Mouse (Mus musculus) limb, embryonic 13.5 days (tissue): ENCODE measurements at regions not wholly inside any gene's neighbourhood (a gene's known extent, or its start where the extent isn't known, plus 50 kb on each side); places are given as distances from the start of the nearest gene placed in this dataset.

ENCODE experiments used
- ATAC-seq: fragments of 200-750 bp; cut with Nextera tagmentation; 2 replicates; pipeline ENCODE4 v1.8.0; 2017; ENCODE audit warnings: low read depth, moderate number of reproducible peaks, moderate TSS enrichment; ENCODE audit not compliant: low FRiP score
- H3K27ac ChIP-seq: fragments of 300-500 bp; sonication (generic); 2 replicates; pipeline ENCODE4 v1.5.1; 2015; ENCODE audit warnings: inconsistent platforms, mild to moderate bottlenecking, moderate library complexity
- H3K27me3 ChIP-seq: fragments of 300-500 bp; sonication (generic); 2 replicates; pipeline ENCODE4 v1.6.1; 2015; ENCODE audit warnings: mild to moderate bottlenecking, inconsistent platforms
- H3K36me3 ChIP-seq: fragments of 300-500 bp; sonication (generic); 2 replicates; pipeline ENCODE4 v1.6.1; 2015; ENCODE audit warnings: inconsistent platforms, mild to moderate bottlenecking, moderate library complexity
- H3K4me1 ChIP-seq: fragments of 300-500 bp; sonication (generic); 2 replicates; pipeline ENCODE4 v1.6.1; 2015; ENCODE audit warnings: inconsistent platforms
- H3K4me2 ChIP-seq: fragments of 300-500 bp; sonication (generic); replicated peaks from 2 replicates; pipeline ENCODE4 v1.6.1; 2015; ENCODE audit warnings: inconsistent platforms, mild to moderate bottlenecking, moderate library complexity
- H3K4me3 ChIP-seq: fragments of 300-500 bp; sonication (generic); 2 replicates; pipeline ENCODE4 v1.5.1; 2015; ENCODE audit warnings: moderate library complexity, mild to moderate bottlenecking, inconsistent platforms
- H3K9ac ChIP-seq: fragments of 300-500 bp; sonication (generic); 2 replicates; pipeline ENCODE4 v1.6.1; 2015; ENCODE audit warnings: mild to moderate bottlenecking, inconsistent platforms
- H3K9me3 ChIP-seq: fragments of 300-500 bp; sonication (generic); 2 replicates; pipeline ENCODE4 v1.6.1; 2016; ENCODE audit warnings: inconsistent platforms
- WGBS: fragments of 180-500 bp; shearing (Covaris S2); methylation state at CpG from one replicate; pipeline ENCODE4 v1.1.7; 2015; 5-methylcytosine and 5-hydroxymethylcytosine counted together

DNA sequence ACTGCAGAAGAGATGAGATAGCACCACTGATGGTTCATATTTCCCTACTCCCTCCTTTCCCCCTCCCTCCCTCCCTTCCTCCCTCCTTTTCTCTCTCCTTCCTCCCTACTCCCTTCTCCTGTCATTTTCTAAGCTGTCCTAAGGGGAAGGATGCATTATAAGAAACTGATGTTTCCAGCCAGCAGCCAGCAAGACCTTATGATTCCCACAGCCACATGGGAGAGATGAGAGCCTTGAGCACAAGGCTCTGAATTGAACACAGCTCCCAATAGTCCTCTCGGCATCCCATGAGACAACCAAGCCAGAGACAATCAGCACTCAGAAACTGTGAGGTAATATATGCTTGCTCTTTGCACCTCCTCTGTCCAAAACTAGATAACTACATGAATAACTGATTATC lies 263.0 kb upstream of the Nrp1 start:
- no peak overlapping the region for H3K27ac ChIP-seq
- 81% methylated on average over 1 of the region's 1 CpGs for WGBS
- no peak for ATAC-seq

DNA sequence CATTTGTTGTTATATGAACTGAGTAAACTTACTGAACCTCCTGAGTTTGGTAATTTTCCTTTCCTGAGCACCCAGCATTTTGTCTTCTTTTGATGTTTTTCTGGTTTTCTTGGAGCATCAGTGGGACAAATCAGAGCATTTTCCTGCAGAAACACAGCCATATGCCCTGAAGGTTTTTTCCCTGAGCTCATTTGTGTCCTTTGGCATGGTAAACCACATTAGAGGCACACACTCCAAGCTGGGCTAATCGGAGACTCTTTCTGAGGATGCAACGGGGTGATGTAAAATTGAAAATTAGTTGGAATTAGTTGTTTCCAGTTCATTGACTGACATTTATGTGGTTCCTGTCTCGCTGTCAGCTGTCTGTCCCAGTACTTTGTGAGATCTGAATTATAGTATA lies 260.8 kb upstream of the Nrp1 start:
- Histone ChIP-seq H3K36me3 (no peaks in the 10 kb centered on the region), H3K4me3 (no peak overlapping the region), H3K27ac (no peak overlapping the region), H3K9ac (no peak overlapping the region), H3K4me2 (no peak overlapping the region), H3K27me3 (no peaks in the 10 kb centered on the region), H3K4me1 (no peaks in the 10 kb centered on the region), H3K9me3 (no peaks in the 10 kb centered on the region)
- ATAC-seq = no peak
- WGBS = 80% methylated on average over 3 of the region's 3 CpGs

More for the DNA sequence above, 263.0 kb upstream of the Nrp1 start:
- Histone ChIP-seq H3K9me3 (no peaks in the 10 kb centered on the region), H3K4me2 (no peak overlapping the region), H3K4me3 (no peak overlapping the region), H3K36me3 (no peaks in the 10 kb centered on the region), H3K4me1 (no peaks in the 10 kb centered on the region), H3K27me3 (no peaks in the 10 kb centered on the region), H3K9ac (no peak overlapping the region)

DNA sequence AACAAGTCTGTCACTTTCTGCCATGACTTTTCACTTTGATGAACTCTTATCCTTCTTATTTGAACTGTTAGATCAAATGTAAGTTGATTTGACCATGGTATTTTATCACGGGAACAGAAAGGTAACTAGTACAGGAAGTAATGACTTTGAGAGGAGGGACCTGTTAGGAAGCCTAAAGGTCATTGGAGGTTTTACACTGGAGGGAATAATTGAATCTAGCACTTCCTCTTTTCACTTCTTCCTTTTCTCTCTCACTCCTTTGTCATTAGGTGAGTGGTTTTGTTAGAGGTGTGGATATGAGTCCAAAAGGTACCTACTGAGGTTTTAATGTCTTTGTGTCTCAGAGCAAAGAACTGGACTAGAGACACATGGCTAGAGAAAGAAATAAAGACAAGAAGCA lies 255.0 kb upstream of the Nrp1 start:
- Histone ChIP-seq H3K27me3 (no peaks in the 10 kb centered on the region), H3K4me2 (no peak overlapping the region), H3K9me3 (no peaks in the 10 kb centered on the region), H3K27ac (no peak overlapping the region), H3K4me1 (no peaks in the 10 kb centered on the region), H3K9ac (no peak overlapping the region), H3K36me3 (no peaks in the 10 kb centered on the region), H3K4me3 (no peak overlapping the region)
- 84% methylated on average over 1 of the region's 1 CpGs for WGBS
- no peak for ATAC-seq

DNA sequence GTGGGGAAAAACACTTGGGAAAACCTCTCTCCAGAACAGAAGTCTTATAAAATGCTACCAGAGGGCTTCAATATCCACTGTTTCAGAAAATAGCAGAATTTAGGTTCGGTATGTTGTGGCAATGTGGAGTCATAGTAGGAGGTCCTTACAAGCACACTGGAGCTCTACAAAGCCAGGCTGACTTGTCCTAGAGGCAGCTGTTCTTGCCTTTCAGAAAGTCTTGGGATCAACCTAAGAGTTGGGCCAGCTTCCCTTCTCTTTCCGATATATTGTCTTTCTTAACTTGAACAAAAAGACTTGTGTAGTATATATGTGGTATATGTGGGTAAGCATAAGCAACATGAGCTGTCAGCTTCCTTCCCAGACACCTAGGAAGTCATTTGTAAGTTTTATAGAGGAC lies 251.8 kb upstream of the Nrp1 start:
- H3K27ac ChIP-seq = no peak overlapping the region
- no peak for ATAC-seq
- WGBS = 76% methylated on average over 2 of the region's 2 CpGs
- H3K36me3 ChIP-seq = no peaks in the 10 kb centered on the region
- no peak overlapping the region for H3K4me3 ChIP-seq
- no peaks in the 10 kb centered on the region for H3K9me3 ChIP-seq
- H3K27me3 ChIP-seq = no peaks in the 10 kb centered on the region
- H3K4me2 ChIP-seq = no peak overlapping the region
- H3K9ac ChIP-seq = no peak overlapping the region
- no peaks in the 10 kb centered on the region for H3K4me1 ChIP-seq

DNA sequence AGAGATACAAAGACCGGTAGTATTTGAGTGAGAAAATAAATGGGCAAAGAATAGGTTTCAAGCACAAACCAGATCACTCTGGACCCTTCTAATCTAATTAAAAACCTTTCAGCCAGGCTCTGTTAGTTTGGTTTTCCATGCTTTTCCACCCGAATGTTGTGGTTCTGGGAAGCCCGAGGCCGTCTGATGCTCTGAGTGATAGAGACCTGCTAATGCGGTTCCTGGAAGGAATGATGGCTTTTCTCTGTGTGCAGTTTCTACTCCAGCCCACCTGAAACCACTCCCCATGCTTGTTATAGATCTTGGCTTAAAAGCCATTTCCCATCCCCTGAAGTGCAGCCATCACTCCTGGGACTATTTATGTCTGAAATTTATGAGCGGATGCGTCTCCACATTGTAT lies 251.4 kb upstream of the Nrp1 start:
- Histone ChIP-seq H3K27me3 (no peaks in the 10 kb centered on the region), H3K36me3 (no peaks in the 10 kb centered on the region), H3K4me1 (no peaks in the 10 kb centered on the region), H3K9ac (no peak overlapping the region), H3K27ac (no peak overlapping the region), H3K4me3 (no peak overlapping the region), H3K9me3 (no peaks in the 10 kb centered on the region), H3K4me2 (no peak overlapping the region)
- WGBS = 75% methylated on average over 7 of the region's 7 CpGs
- ATAC-seq = no peak

DNA sequence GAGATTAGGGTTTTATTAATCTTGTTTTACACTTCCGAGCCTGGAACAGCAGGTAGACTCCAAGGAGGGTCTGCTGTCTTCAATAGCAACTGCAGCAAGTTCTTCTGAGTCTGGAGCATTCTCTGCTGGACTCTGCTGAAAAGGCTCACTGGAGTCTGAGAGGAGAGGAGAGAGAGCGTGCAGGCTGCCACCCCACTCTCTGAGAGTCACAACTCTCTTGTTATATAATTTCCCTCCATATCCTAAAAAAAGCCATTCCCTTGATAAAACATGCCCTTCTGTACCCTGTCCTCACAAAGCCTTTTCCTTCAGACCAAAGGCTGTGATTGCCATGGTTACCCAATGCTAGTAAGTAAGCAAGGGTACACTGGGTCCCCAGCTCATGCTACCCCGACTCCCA lies 249.4 kb upstream of the Nrp1 start:
- H3K36me3 ChIP-seq = no peaks in the 10 kb centered on the region
- no peak overlapping the region for H3K9ac ChIP-seq
- no peaks in the 10 kb centered on the region for H3K4me1 ChIP-seq
- no peaks in the 10 kb centered on the region for H3K27me3 ChIP-seq
- H3K4me3 ChIP-seq = no peak overlapping the region
- H3K9me3 ChIP-seq = no peaks in the 10 kb centered on the region
- H3K4me2 ChIP-seq = no peak overlapping the region
- no peak for ATAC-seq
- H3K27ac ChIP-seq = no peak overlapping the region
- WGBS = 79% methylated on average over 3 of the region's 3 CpGs

DNA sequence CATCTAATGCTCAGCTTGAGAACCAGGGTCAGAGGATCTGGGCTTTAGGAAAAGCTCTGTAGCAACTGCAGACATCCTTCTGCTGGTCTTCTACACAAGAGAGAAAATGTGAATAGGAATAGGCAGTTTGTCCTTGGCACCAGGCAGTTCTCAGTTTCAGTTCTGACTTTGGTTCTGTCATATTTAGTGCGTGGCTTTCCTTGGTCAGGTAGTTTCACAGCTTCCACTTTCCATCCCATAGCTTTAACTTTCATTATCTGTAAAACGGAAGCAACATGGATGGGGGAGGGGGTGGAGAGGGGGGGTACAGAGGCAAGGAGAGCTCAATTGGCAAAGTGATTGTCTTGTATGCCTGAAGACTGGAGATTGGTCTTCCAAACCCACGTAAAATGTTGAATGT lies 247.3 kb upstream of the Nrp1 start:
- 84% methylated on average over 3 of the region's 3 CpGs for WGBS
- no peak overlapping the region for H3K9ac ChIP-seq
- ATAC-seq = no peak

DNA sequence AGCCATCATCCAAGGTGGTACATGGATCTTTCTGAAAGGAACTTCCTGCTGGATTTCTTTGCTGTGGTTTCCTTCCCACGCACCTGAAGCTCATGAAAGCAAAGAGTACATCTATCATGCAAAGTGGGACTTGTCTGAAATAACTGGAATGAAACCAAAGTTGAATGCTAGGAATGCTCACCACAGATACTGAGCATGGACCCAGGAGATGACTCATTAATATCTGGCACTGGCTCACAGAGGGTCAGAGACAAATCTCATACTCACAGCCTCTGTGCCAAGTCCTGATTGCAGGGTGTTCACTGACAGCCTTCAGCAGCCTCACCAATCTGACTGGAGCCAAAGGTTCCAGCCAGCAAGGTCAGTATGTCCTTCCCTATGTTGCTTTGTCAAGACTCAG lies 245.3 kb upstream of the Nrp1 start:
- WGBS = 70% methylated on average over 1 of the region's 1 CpGs
- H3K27me3 ChIP-seq = no peaks in the 10 kb centered on the region
- no peak for ATAC-seq
- no peaks in the 10 kb centered on the region for H3K4me1 ChIP-seq
- H3K9ac ChIP-seq = no peak overlapping the region
- no peak overlapping the region for H3K4me3 ChIP-seq
- H3K27ac ChIP-seq = no peak overlapping the region
- H3K36me3 ChIP-seq = no peaks in the 10 kb centered on the region
- H3K9me3 ChIP-seq = no peaks in the 10 kb centered on the region
- H3K4me2 ChIP-seq = no peak overlapping the region

More for the DNA sequence above, 247.3 kb upstream of the Nrp1 start:
- H3K27ac ChIP-seq = no peak overlapping the region
- no peaks in the 10 kb centered on the region for H3K9me3 ChIP-seq
- H3K4me1 ChIP-seq = no peaks in the 10 kb centered on the region
- H3K4me3 ChIP-seq = no peak overlapping the region
- no peaks in the 10 kb centered on the region for H3K36me3 ChIP-seq
- H3K4me2 ChIP-seq = no peak overlapping the region
- H3K27me3 ChIP-seq = no peaks in the 10 kb centered on the region

DNA sequence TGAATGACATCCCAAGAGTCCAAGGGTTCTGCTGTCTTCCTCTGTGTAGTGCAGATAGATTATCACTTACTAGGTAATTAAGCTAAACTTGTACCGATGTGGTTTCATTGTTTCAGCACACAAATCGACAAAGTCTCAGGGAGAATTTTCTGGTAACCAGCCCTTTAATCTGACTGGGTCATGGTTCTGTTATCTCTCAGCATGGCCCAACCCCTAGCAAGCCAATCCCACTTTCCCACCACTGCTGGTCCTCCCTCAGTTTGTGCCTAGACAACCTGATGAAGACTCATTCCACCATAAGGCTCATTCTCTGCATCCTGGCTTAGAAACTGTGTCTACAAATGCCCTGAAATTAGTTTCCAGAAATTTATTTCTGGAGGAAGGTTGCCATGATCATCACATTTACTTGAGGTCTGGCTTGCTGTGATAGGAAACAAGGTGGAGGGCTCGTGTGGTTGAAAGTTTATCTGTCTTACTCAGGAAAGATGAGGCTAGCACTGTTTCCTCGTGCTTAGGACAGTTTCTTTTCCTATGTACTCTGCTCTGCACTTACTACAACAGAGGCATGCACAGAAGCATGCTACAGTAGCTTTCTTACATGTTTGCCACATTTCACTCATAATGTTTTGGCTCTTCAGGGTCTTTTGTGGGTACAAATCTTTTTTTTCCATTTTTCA lies 217.0 kb upstream of the Nrp1 start:
- 86% methylated on average over 4 of the region's 4 CpGs for WGBS
- 0 out of 2 replicates have a peak, but pooled peaks cover 4% of the 10 kb centered on the region for H3K9me3 ChIP-seq
- no peaks in the 10 kb centered on the region for H3K27me3 ChIP-seq
- H3K36me3 ChIP-seq = no peaks in the 10 kb centered on the region
- no peak overlapping the region for H3K27ac ChIP-seq
- ATAC-seq = no peak
- no peak overlapping the region for H3K4me3 ChIP-seq
- H3K4me2 ChIP-seq = no peak overlapping the region
- H3K9ac ChIP-seq = no peak overlapping the region
- H3K4me1 ChIP-seq = no peaks in the 10 kb centered on the region

DNA sequence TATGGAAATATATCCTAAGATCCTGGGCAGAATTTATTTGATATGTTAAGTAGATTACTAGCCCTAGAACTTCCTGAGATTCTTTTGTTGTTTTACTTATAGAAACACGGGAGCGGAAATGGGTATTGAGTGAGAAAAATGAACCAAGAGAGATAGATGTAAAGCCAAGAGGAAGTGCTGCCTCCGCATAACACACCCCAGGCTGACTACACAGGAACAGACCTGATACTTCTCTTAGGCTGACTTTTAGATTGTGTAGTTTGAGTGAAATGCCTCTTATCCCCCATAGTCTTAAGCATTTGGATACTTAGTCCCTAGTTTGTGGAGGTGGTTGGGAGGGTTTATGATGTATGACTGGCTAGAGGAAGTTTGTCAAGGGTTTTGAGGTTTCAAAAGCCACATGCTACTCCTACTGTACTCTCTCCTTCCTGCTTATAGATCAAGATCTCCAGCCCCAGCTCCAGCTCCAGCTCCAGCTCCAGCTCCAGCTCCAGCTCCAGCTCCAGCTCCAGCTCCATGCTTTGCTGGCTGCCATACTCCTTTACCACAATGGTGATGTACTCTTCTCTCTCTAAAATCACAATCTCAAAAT lies 210.0 kb upstream of the Nrp1 start:
- H3K4me3 ChIP-seq = no peak overlapping the region
- WGBS = 85% methylated on average over 3 of the region's 3 CpGs
- H3K4me2 ChIP-seq = no peak overlapping the region
- H3K9me3 ChIP-seq = no peaks in the 10 kb centered on the region
- H3K4me1 ChIP-seq = no peaks in the 10 kb centered on the region
- no peak for ATAC-seq
- H3K27me3 ChIP-seq = no peaks in the 10 kb centered on the region
- H3K9ac ChIP-seq = no peak overlapping the region
- no peak overlapping the region for H3K27ac ChIP-seq
- no peaks in the 10 kb centered on the region for H3K36me3 ChIP-seq

DNA sequence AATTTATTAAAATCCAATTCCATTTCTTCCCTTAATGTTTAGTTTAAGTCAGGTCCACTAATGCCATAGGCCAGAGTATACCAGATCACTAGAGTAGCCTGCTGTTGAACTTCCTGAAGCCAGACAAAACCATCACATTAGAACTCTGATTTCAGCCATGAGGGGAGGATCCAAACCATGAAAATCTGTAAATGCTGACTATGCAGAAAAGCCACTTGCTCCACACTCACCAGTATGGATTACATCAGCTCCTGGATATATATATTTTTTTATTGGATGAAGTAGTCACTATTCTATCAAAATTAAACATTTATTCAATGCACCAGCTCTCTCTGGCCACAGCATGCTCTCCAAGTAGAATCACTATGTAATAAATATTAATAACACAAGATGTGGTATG lies 202.8 kb upstream of the Nrp1 start:
- ATAC-seq = no peak
- Histone ChIP-seq H3K9ac (no peak overlapping the region), H3K36me3 (no peaks in the 10 kb centered on the region), H3K27me3 (no peaks in the 10 kb centered on the region), H3K4me1 (peaks cover 9% of the 10 kb centered on the region; the same call in 1 of the 2 replicates), H3K9me3 (no peaks in the 10 kb centered on the region), H3K4me3 (no peak overlapping the region), H3K27ac (no peak overlapping the region), H3K4me2 (no peak overlapping the region)

DNA sequence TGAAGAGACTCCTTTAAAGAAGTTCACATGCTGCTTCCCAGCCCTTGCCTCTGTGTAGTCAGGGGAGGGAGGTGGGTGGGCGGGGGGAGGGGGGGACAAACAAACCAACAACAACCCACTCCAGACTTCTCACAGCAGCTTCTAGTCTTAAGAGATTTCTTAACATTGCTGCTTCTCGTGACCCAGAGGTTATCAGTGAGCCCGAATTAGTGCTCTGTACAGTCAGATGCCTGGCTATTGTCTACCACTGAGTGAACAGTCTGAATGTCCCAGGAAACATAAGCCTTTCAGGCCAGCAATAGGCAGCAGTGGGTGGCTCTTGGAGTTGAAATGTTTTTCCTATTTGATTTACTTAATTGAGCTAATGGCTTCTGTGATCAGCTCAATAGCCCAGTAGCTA lies 202.2 kb upstream of the Nrp1 start:
- 29% methylated on average over 3 of the region's 3 CpGs for WGBS
- H3K27ac ChIP-seq = no peak overlapping the region
- no peaks in the 10 kb centered on the region for H3K9me3 ChIP-seq
- no peak overlapping the region for H3K9ac ChIP-seq
- peaks cover 9% of the 10 kb centered on the region; the same call in 1 of the 2 replicates for H3K4me1 ChIP-seq
- H3K4me2 ChIP-seq = no peak overlapping the region
- no peak for ATAC-seq
- H3K36me3 ChIP-seq = no peaks in the 10 kb centered on the region
- H3K27me3 ChIP-seq = no peaks in the 10 kb centered on the region
- H3K4me3 ChIP-seq = no peak overlapping the region

DNA sequence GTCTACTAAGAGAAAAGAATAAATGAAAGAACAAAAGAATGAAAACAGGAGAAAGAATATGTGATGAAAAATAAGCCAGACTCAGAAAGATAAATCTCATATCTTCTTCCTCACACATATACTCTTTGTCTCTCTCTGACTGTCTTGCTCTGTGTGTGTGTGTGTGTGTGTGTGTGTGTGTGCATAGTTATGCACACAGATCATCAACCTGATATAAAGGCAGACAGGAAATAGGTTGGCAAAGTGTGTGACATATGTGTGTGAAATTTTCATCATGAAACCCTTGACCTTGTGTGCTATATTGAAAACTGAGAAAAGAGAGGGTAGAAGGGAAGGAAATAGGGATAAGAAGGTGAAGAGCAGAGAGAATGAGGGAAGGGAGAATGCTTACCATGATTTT lies 195.5 kb upstream of the Nrp1 start:
- H3K9ac ChIP-seq = no peak overlapping the region
- H3K4me3 ChIP-seq = no peak overlapping the region
- no peaks in the 10 kb centered on the region for H3K36me3 ChIP-seq
- no peak overlapping the region for H3K4me2 ChIP-seq
- H3K27ac ChIP-seq = no peak overlapping the region
- ATAC-seq = no peak
- no peaks in the 10 kb centered on the region for H3K9me3 ChIP-seq
- no peaks in the 10 kb centered on the region for H3K4me1 ChIP-seq
- no peaks in the 10 kb centered on the region for H3K27me3 ChIP-seq
